Mouse (Mus musculus) thymus, postnatal 0 days (tissue): ENCODE results near the gene Dyrk1a. TPM values are rescaled to one million over a fixed set of nuclear protein-coding genes. Genes with fewer than 3 reads are reported as not detected.

ENCODE experiments used
- polyA plus RNA-seq: library from polyadenylated mRNA; unstranded; fragments of >200 nt; fragmentation: Nextera tagmentation; extraction: Ambion mirVana; gene quantifications from 2 replicates; pipeline ENCODE4 v1.2.1, GENCODE M21; 2015

Gene Dyrk1a
- polyA plus RNA-seq, 1 experiment from 2014 or later, result 15.4 TPM

Other genes starting within 250 kb of the Dyrk1a start
- gene Ripply3, start 241.6 kb upstream of the Dyrk1a start, polyA plus RNA-seq, result 2.2 and 2.5 TPM in 2 replicates
- 98.1 and 100 TPM in 2 replicates for gene Ttc3, start 199.4 kb upstream of the Dyrk1a start, polyA plus RNA-seq
- 123 and 126 TPM in 2 replicates for gene Pigp, start 198.2 kb upstream of the Dyrk1a start, polyA plus RNA-seq
- gene Vps26c, start 43.2 kb upstream of the Dyrk1a start, polyA plus RNA-seq, result 43.9 and 44.2 TPM in 2 replicates